Mouse (Mus musculus) thymus, adult 18-20 months (tissue): Measurements from ENCODE around the gene Bfsp2.

Experiments
- DNase-seq, 2 experiments: peaks; one replicate each; pipeline ENCODE4 v3.0.0; 2022; ENCODE audit warnings: mixed read lengths in 2 of 2

The Bfsp2 gene

DNA sequence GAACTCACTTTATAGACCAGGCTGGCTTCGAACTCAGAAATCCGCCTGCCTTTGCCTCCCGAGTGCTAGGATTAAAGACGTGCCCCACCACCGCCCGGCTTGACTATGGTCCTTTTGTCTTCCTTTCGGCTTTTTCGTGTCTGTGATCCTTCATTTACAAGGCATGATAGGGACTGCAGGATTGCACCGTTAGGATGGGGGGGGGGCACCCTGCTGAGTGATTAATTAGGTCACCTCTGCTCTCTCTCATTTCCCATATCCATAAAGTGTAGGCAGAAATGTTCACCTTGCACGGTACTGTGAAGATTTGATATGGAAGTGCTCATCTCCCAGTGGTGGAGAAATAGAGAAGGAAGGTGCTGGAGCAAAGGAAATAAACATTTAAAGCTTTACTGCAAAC lies 101.5 kb downstream of the Bfsp2 start:
- DNase-seq, result no peak

DNA sequence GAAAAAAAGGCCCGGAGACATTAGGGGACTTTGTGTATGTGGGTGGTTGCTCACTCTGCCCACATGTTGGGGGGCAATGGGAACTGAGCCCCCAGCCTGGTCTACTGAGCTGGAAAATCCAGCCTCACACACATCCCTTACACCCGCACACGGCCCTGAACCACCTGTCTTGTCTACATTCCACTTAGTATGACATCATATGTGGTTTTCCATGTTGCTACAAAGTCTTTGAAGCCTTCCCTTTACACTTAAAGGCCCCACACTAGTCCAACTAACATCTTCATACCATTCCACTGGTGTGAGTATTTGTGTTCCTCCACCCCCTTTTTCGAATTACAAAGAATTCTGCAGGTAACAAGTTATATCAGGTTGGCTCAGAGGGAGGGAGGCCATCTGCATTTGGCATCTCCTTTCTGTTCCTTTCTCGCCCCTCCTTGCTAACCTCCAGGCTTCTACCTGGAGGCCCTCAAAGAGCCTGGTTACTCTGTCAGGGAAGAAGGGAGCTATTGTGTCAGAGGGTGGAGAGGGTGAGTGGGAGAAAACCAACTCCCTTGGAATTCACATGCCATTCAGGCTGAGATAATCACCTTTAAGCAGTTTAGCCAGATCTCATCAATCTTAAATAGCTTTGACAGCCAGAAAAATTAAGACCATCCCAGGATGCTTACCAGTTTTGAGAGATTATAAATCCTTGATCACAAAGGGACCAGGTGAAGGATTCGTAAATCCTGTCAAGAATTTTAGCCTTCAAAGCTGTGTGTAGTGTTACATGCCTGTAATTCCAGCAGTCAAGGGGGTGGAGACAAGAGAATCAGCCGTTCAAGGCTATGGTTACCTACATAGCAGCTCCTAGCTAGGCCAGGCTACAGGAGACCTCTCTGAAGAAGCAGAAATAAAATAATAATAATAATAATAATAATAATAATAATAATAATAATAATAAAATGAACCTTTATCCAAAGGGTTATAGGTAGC lies 103.6 kb downstream of the Bfsp2 start:
- no peak for DNase-seq
